Mouse (Mus musculus) layer of hippocampus, postnatal 25 days (tissue): ENCODE data around the gene 5730480H06Rik. TPM values are rescaled to one million over a fixed set of nuclear protein-coding genes. Genes with fewer than 3 reads are reported as not detected.

Experiments used
- DNase-seq, 2 experiments: peaks; one replicate each; pipeline ENCODE4 v3.0.0; 2022; ENCODE audit warnings: mixed read lengths in 2 of 2, low spot score in 1 of 2; ENCODE audit errors: extremely low spot score in 1 of 2
- total RNA-seq, 2 experiments: library from RNA; stranded (reverse); gene quantifications; 2 replicates each; pipeline ENCODE4 v1.2.3; 2021

Gene 5730480H06Rik
- total RNA-seq: 10 to 100 TPM; 19.3 to 21.2 TPM

GRCm38 (mm10) chr5:48327652-48328051, at the start of gene 5730480H06Rik:
Gene 5730480H06Rik (plus strand): TSS chr5:48327952.
- DNase-seq: no peak

- no peak for DNase-seq
Observed at GRCm38 (mm10) chr5:48301186-48301585, 26.6 kb upstream of the 5730480H06Rik start.

DNA sequence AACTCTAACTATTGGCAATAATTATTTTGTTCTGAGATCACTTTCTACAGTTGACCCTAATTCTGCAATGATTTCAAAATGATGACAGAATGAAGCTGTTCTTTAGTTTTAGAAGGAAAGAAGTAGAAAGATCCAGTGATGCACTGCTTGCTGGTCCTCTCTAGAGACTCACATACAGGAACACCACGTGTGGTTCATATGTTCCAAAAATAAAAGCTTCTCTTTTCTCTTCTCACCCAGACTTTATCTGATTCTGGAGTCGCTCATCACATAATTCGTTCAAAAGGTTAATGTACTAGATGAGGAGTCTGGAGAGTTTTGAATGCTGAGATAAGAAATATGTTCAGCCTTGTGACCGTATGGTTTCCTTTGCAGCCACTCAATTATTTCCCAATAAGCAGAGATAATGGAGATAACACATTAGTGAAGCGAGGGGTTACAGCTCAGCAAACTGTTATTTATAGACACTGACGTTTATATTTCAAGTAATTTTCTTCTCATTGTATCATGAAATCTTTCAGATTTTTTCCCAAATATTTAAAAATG, 12.6 kb upstream of the 5730480H06Rik start:
- no peak for DNase-seq

DNA sequence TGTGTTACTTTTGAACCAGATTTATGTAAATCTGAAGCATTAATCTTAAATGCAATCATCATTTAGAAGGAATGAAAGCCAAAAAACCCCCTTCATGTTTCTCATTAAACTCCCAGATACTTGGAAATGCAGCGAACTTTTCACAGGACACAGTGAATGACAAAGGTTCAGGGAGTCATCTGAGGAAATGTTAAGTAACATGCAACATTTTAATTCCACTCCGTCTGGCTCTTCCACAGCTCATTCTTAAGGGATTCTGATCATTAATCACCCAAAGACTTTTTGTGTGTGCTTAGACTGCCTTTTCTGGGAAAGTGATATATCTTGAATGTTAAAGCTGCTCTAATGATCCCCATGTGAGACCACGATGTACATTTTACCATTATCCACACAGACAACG, 7.2 kb upstream of the 5730480H06Rik start:
- no peak for DNase-seq

- no peak for DNase-seq
Observed at GRCm38 (mm10) chr5:48326221-48326620, 1.5 kb upstream of the 5730480H06Rik start.

- no peak for DNase-seq
Observed at GRCm38 (mm10) chr5:48329751-48330150, 2.0 kb downstream of the 5730480H06Rik start.

GRCm38 (mm10) chr5:48330817-48331216, 3.1 kb downstream of the 5730480H06Rik start:
- DNase-seq: no peak

- DNase-seq: no peak
Observed at GRCm38 (mm10) chr5:48331441-48331840, 3.7 kb downstream of the 5730480H06Rik start.

DNA sequence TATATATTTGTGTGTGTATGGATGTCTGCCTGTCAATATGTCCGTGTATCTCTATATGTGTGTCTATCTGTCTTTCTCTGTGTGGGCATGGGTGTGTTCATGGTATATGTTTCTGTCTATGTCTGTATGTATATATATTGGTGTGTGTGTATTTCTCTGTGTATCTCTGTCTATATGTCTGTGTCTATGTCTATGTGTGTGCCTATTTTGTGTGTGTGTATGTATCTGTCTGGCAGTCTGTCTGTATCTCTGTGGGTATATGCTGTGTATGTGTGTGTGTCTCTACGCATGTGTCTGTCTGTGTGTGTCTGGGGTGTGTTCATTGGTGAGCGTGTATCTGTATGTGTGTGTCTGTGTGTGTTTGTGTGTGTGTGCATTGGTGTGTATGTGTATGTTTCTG, 5.7 kb downstream of the 5730480H06Rik start:
- no peak for DNase-seq

GRCm38 (mm10) chr5:48333884-48334513, 6.2 kb downstream of the 5730480H06Rik start:
- no peak for DNase-seq

- no peak for DNase-seq
Observed at GRCm38 (mm10) chr5:48340808-48341433, 13.2 kb downstream of the 5730480H06Rik start.

DNA sequence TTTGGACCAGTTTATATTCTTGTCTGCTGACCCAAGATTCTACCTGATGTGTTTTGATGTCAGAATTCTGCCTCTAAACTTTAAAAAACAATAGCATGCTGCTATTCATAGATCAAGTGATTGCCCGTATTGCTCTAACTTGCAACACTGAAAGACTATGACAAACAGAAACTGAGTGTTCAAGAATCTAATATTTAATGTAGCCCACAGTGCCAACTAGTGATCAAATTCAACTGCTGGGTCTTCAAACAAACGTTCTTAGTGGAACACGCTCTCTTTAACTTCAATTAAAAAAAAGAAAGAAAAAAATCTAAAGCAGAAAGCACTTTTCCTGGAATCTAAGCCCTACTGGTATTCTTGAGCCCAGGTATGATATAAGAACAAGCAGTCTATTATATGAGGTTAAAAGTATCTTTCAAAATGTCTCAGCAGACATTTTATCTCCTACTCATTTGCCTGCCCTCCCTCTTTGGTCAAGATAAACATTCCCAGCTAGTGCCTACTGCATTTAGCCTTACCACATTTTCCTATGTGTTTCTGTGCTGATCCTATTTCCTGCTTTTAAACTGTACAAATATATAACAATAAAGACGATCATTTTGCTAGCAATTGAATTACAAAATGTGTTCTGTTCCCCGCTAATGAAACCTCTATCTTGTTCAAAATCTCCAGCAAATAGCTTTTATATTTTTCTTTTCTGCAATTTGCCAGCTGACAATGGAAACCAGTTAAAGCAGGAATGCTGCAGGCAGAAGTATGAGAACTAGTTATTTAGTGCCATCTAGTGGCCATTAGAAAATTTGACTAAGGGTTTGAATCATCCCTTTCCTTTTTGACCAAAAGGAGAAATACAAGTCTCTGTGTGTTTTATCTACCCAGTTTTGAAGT, 17.6 kb downstream of the 5730480H06Rik start:
- DNase-seq: no peak

- DNase-seq: no peak
Observed at GRCm38 (mm10) chr5:48345983-48346648, 18.4 kb downstream of the 5730480H06Rik start.

GRCm38 (mm10) chr5:48349309-48349708, 21.6 kb downstream of the 5730480H06Rik start:
- DNase-seq: no peak

- peak; percentile 93 to 94 for DNase-seq
Observed at GRCm38 (mm10) chr5:48371890-48372766, 44.4 kb downstream of the 5730480H06Rik start.

- DNase-seq: no peak
Observed at GRCm38 (mm10) chr5:48402497-48402896, 74.7 kb downstream of the 5730480H06Rik start.

DNA sequence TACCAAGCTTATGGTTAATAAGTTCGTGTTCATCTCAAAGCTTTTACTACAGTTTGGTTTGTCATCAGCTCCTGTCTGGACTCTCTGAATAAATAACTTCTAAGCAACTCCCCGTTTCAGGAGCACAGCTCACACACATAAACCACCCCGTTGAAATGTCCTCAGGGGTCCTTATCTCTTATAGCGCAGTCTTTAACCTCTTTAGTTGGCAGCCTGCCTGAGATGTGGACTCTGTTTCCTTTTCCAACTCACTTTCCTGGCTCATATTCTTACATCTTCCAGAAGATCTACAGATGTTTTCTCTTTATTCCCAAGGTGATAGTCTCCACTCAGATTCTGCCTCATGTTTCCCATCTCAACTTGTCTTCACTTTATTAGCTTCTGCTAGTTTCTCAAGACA, 80.5 kb downstream of the 5730480H06Rik start:
- no peak for DNase-seq

- DNase-seq: no peak
Observed at GRCm38 (mm10) chr5:48410348-48410747, 82.6 kb downstream of the 5730480H06Rik start.

DNA sequence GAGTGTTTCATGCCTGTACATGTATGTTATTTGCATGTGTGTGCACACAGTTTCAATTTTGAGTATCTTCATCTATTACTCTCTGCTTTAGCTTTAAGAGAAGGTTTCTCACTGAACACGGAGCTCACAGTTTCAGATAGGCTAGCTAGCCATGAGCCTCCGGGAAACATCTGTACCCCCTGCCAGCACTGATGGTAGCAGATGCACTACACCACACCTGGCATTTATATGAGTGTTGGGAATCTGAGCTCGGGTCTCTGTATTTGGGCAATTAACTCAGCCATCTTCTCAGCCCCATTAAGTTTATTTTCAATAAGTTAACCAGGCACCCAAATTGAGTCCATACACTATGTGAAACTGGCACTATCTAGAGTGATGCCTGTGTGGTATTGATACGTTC, 83.7 kb downstream of the 5730480H06Rik start:
- DNase-seq: no peak
